Mouse (Mus musculus): ENCODE measurements at regions not wholly inside any gene's neighbourhood (a gene's known extent, or its start where the extent isn't known, plus 50 kb on each side); places are given as distances from the start of the nearest gene placed in this dataset.
"Not testable (repeated sequence)": the region's sequence is repeated elsewhere in the genome, so short reads cannot be mapped to it uniquely, and the experiment has no call there.

- no peak overlapping the region for H3K4me3 ChIP-seq
- H3K4me1 ChIP-seq, result no peaks in the 10 kb centered on the region
- no peaks in the 10 kb centered on the region for H3K9me3 ChIP-seq (replicated peaks)
- no peaks in the 10 kb centered on the region for H3K36me3 ChIP-seq
- H3K9ac ChIP-seq, result no peak overlapping the region
- WGBS (ENCODE audit: insufficient replicate concordance), result 65% methylated on average over 6 of the region's 6 CpGs
- no peak overlapping the region for H3K4me2 ChIP-seq
- peaks cover 39% of the 10 kb centered on the region for H3K27me3 ChIP-seq (replicated peaks)
- ATAC-seq, result no peak
- no peak overlapping the region for H3K27ac ChIP-seq
These were observed 153.6 kb downstream of the Kif26a start for GRCm38 (mm10) chr12:112299603-112300002.

GRCm38 (mm10) chr12:112300125-112300524, 154.1 kb downstream of the Kif26a start:
- no peaks in the 10 kb centered on the region for H3K9me3 ChIP-seq (replicated peaks)
- H3K36me3 ChIP-seq, result no peaks in the 10 kb centered on the region
- H3K27ac ChIP-seq, result no peak overlapping the region
- no peak overlapping the region for H3K4me3 ChIP-seq
- H3K9ac ChIP-seq, result no peak overlapping the region
- ATAC-seq, result no peak
- H3K27me3 ChIP-seq (replicated peaks), result peaks cover 39% of the 10 kb centered on the region
- H3K4me2 ChIP-seq, result no peak overlapping the region
- no peaks in the 10 kb centered on the region for H3K4me1 ChIP-seq
- WGBS (ENCODE audit: insufficient replicate concordance), result 58% methylated on average over 4 of the region's 4 CpGs

- no peaks in the 10 kb centered on the region for H3K9me3 ChIP-seq (replicated peaks)
- no peak overlapping the region for H3K27ac ChIP-seq
- no peaks in the 10 kb centered on the region for H3K4me1 ChIP-seq
- H3K4me3 ChIP-seq, result no peak overlapping the region
- no peak overlapping the region for H3K9ac ChIP-seq
- no peak for ATAC-seq
- H3K36me3 ChIP-seq, result no peaks in the 10 kb centered on the region
- WGBS (ENCODE audit: insufficient replicate concordance), result 43% methylated on average over 13 of the region's 13 CpGs
- peaks cover 40% of the 10 kb centered on the region for H3K27me3 ChIP-seq (replicated peaks)
- H3K4me2 ChIP-seq, result no peak overlapping the region
These were observed 155.4 kb downstream of the Kif26a start for GRCm38 (mm10) chr12:112301411-112301891.

- Histone ChIP-seq H3K36me3 (no peaks in the 10 kb centered on the region), H3K9me3 (replicated peaks) (no peaks in the 10 kb centered on the region), H3K27ac (no peak overlapping the region), H3K4me2 (no peak overlapping the region), H3K27me3 (replicated peaks) (peaks cover 43% of the 10 kb centered on the region), H3K4me1 (no peaks in the 10 kb centered on the region), H3K4me3 (no peak overlapping the region), H3K9ac (no peak overlapping the region)
- 52% methylated on average over 8 of the region's 8 CpGs for WGBS (ENCODE audit: insufficient replicate concordance)
- no peak for ATAC-seq
These were observed 155.9 kb downstream of the Kif26a start for GRCm38 (mm10) chr12:112301929-112302328.

GRCm38 (mm10) chr12:112306208-112306607, 160.2 kb downstream of the Kif26a start:
- H3K4me1 ChIP-seq, result no peaks in the 10 kb centered on the region
- no peak overlapping the region for H3K9ac ChIP-seq
- H3K36me3 ChIP-seq, result no peaks in the 10 kb centered on the region
- WGBS (ENCODE audit: insufficient replicate concordance), result 56% methylated on average over 7 of the region's 7 CpGs
- H3K27ac ChIP-seq, result no peak overlapping the region
- ATAC-seq, result no peak
- H3K27me3 ChIP-seq (replicated peaks), result peaks cover 17% of the 10 kb centered on the region
- no peak overlapping the region for H3K4me3 ChIP-seq
- H3K4me2 ChIP-seq, result no peak overlapping the region
- no peaks in the 10 kb centered on the region for H3K9me3 ChIP-seq (replicated peaks)

GRCm38 (mm10) chr12:112308016-112308415, 162.0 kb downstream of the Kif26a start:
- Histone ChIP-seq H3K36me3 (no peaks in the 10 kb centered on the region), H3K4me2 (no peak overlapping the region), H3K27ac (no peak overlapping the region), H3K9ac (no peak overlapping the region), H3K9me3 (replicated peaks) (no peaks in the 10 kb centered on the region), H3K27me3 (replicated peaks) (peaks cover 8% of the 10 kb centered on the region; the same call in 1 of the 2 replicates), H3K4me1 (no peaks in the 10 kb centered on the region), H3K4me3 (no peak overlapping the region)
- no peak for ATAC-seq

GRCm38 (mm10) chr12:112309096-112309495, 163.1 kb downstream of the Kif26a start:
- ATAC-seq; H3K4me1 ChIP-seq; H3K36me3 ChIP-seq; H3K27me3 ChIP-seq (replicated peaks); H3K4me2 ChIP-seq; H3K9ac ChIP-seq; H3K4me3 ChIP-seq; H3K9me3 ChIP-seq (replicated peaks); H3K27ac ChIP-seq: not testable (repeated sequence)
- 80% methylated on average over 13 of the region's 13 CpGs for WGBS (ENCODE audit: insufficient replicate concordance)

- 86% methylated on average over 10 of the region's 10 CpGs for WGBS (ENCODE audit: insufficient replicate concordance)
- Histone ChIP-seq H3K4me2 (no peak overlapping the region), H3K27ac (no peak overlapping the region), H3K27me3 (replicated peaks) (peaks cover 8% of the 10 kb centered on the region; the same call in 1 of the 2 replicates), H3K4me3 (no peak overlapping the region), H3K9me3 (replicated peaks) (no peaks in the 10 kb centered on the region), H3K36me3 (no peaks in the 10 kb centered on the region), H3K9ac (no peak overlapping the region), H3K4me1 (no peaks in the 10 kb centered on the region)
- ATAC-seq, result no peak
These were observed 163.8 kb downstream of the Kif26a start for GRCm38 (mm10) chr12:112309781-112310180.

- no peak overlapping the region for H3K4me2 ChIP-seq
- H3K36me3 ChIP-seq, result no peaks in the 10 kb centered on the region
- 73% methylated on average over 10 of the region's 10 CpGs for WGBS (ENCODE audit: insufficient replicate concordance)
- no peaks in the 10 kb centered on the region for H3K4me1 ChIP-seq
- H3K27me3 ChIP-seq (replicated peaks), result peaks cover 8% of the 10 kb centered on the region; the same call in 1 of the 2 replicates
- no peak for ATAC-seq
- H3K27ac ChIP-seq, result no peak overlapping the region
- no peak overlapping the region for H3K4me3 ChIP-seq
- no peaks in the 10 kb centered on the region for H3K9me3 ChIP-seq (replicated peaks)
- H3K9ac ChIP-seq, result no peak overlapping the region
These were observed 164.7 kb downstream of the Kif26a start for GRCm38 (mm10) chr12:112310661-112311060.

GRCm38 (mm10) chr12:112314781-112315180, 168.8 kb downstream of the Kif26a start:
- WGBS (ENCODE audit: insufficient replicate concordance), result 79% methylated on average over 5 of the region's 5 CpGs
- Histone ChIP-seq H3K9ac (no peak overlapping the region), H3K4me2 (no peak overlapping the region), H3K27ac (no peak overlapping the region), H3K27me3 (replicated peaks) (0 out of 2 replicates have a peak, but pooled peaks cover 4% of the 10 kb centered on the region), H3K9me3 (replicated peaks) (no peaks in the 10 kb centered on the region), H3K36me3 (no peaks in the 10 kb centered on the region), H3K4me3 (no peak overlapping the region), H3K4me1 (no peaks in the 10 kb centered on the region)
- no peak for ATAC-seq

- Histone ChIP-seq H3K4me2 (no peak overlapping the region), H3K27ac (no peak overlapping the region), H3K4me1 (no peaks in the 10 kb centered on the region), H3K4me3 (no peak overlapping the region), H3K9me3 (replicated peaks) (no peaks in the 10 kb centered on the region), H3K36me3 (no peaks in the 10 kb centered on the region), H3K9ac (no peak overlapping the region), H3K27me3 (replicated peaks) (no peaks in the 10 kb centered on the region)
- ATAC-seq, result no peak
- 69% methylated on average over 9 of the region's 9 CpGs for WGBS (ENCODE audit: insufficient replicate concordance)
These were observed 171.2 kb downstream of the Kif26a start for GRCm38 (mm10) chr12:112317191-112317590.

- no peak overlapping the region for H3K9ac ChIP-seq
- no peak for ATAC-seq
- WGBS (ENCODE audit: insufficient replicate concordance), result 60% methylated on average over 5 of the region's 5 CpGs
- H3K27ac ChIP-seq, result no peak overlapping the region
- no peak overlapping the region for H3K4me2 ChIP-seq
- no peaks in the 10 kb centered on the region for H3K36me3 ChIP-seq
- no peaks in the 10 kb centered on the region for H3K27me3 ChIP-seq (replicated peaks)
- H3K4me1 ChIP-seq, result no peaks in the 10 kb centered on the region
- H3K4me3 ChIP-seq, result no peak overlapping the region
- H3K9me3 ChIP-seq (replicated peaks), result no peaks in the 10 kb centered on the region
These were observed 170.8 kb upstream of the A530016L24Rik start for GRCm38 (mm10) chr12:112318461-112318860.

- Histone ChIP-seq H3K4me2 (no peak overlapping the region), H3K9ac (no peak overlapping the region), H3K9me3 (replicated peaks) (no peaks in the 10 kb centered on the region), H3K27me3 (replicated peaks) (0 out of 2 replicates have a peak, but pooled peaks cover 3% of the 10 kb centered on the region), H3K4me1 (no peaks in the 10 kb centered on the region), H3K4me3 (no peak overlapping the region), H3K36me3 (no peaks in the 10 kb centered on the region), H3K27ac (no peak overlapping the region)
- 40% methylated on average over 2 of the region's 2 CpGs for WGBS (ENCODE audit: insufficient replicate concordance)
- no peak for ATAC-seq
These were observed 167.1 kb upstream of the A530016L24Rik start for GRCm38 (mm10) chr12:112322196-112322595.
